Mouse (Mus musculus): Measurements from ENCODE around the gene Tbc1d14. TPM values are rescaled to one million over a fixed set of nuclear protein-coding genes. Genes with fewer than 3 reads are reported as not detected.
A peak's percentile ranks its signal among the peaks of the same experiment; 100 is the strongest.

Tbc1d14 gene
- total RNA-seq, 2 experiments from 2014 or later = 24.8 to 27.5 TPM

DNA sequence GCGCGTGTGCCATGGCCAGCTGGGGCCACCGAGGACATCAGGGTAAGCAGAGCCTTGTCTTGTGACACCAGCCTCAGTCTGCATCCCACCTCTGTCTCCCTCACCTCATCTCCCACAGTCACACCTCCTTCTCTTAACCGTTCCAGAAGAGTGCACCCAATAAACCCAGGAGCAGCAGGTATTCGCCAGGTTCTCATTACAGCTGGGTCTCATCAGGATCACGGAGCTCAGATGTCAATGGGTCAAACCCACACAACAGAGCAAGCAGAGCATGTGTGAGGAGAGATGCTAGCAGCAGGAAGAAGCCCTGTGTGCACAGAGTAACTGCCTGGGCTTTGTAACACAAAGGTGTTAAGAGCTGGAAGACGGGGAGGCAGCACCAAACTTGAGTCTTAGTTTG lies 13.1 kb downstream of the Tbc1d14 start:
- DNase-seq (ENCODE audit: low spot score in 2 of 2) = no peak

GRCm38 (mm10) chr5:36578982-36579381 lies 14.1 kb downstream of the Tbc1d14 start:
- DNase-seq (ENCODE audit: low spot score in 2 of 2) = no peak

DNA sequence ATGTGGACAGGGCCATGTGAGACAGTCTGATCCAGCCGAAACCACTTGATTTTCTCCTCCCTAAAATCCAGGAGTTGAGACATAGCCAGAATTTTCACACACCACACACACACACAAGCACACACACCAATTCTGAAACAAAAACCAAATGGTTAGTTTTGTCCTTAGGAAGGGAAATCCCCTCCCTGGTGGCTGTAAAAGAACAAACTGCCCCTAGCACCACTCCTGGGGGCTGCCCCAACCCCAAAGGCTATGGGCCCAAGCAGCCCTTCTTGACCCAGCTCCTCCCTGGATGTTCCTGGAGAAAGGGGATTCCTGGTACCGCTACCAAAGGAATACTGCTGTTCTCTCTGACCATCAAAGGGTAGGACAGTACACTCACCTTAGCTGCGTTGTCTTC lies 16.6 kb downstream of the Tbc1d14 start:
- DNase-seq (ENCODE audit: low spot score in 2 of 2) = no peak

GRCm38 (mm10) chr5:36575745-36576144 lies 17.3 kb downstream of the Tbc1d14 start:
- peak in 1 of 2 experiments; percentile 46 for DNase-seq (ENCODE audit: low spot score in 2 of 2)

- peak in 1 of 2 experiments; percentile 30 for DNase-seq (ENCODE audit: low spot score in 2 of 2)
These were observed 17.8 kb downstream of the Tbc1d14 start for GRCm38 (mm10) chr5:36575227-36575626.

GRCm38 (mm10) chr5:36574147-36574870 lies 18.8 kb downstream of the Tbc1d14 start:
- no peak for DNase-seq (ENCODE audit: low spot score in 2 of 2)

DNA sequence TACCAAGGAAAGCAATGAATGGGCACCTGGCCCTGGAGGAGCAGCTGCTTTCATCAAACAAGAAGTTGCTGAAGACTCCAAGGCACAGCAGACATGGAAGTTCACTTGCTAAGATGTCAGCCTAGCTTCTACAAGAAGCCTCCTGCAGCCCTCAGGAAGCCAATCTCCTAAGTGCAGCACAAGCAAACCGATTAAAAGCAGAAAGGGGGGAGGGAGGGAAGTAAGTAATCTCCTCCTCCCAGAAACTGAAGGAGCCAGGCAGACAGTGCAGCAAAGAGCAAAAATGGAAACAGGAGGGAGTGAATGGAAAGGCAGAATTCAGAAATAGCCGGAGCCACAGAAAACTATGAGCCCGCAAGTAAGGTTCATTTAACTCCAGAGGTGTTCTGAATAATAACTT lies 19.7 kb downstream of the Tbc1d14 start:
- no peak for DNase-seq (ENCODE audit: low spot score in 2 of 2)

- DNase-seq (ENCODE audit: low spot score in 2 of 2) = no peak
These were observed 21.7 kb downstream of the Tbc1d14 start for GRCm38 (mm10) chr5:36571371-36571770.

DNA sequence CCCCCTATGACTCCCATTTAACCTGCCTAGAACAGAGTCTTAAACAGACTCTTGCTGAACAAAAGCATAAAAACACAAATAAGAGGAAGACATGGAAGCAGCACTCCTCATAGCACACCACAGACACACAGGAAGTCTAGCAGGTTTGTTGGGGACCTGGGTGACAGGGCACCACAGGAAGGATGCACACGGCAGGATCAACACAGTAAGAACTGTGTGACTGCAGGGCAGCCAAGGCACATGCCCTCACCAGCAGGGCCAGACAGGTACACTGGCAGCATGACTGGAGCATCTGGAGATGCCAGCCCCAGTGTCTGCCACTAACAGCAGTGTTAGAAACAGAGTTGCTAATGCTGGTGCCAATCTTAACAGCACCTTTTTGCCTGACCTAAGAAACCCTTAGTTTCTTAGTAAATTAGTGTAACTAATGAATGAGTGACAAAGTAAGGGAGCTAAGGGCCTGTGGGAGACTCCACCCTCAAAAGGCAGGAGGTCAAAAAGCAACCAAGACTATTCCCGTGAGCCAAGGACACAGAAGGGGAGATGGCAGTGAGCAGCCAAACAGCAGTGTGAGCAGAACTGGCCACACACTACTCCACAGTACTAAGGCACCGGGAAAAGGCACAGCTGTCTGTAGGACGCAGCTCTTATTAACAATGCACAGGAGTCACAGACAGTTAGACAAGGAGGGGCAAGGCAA lies 22.4 kb downstream of the Tbc1d14 start:
- no peak for DNase-seq (ENCODE audit: low spot score in 2 of 2)

DNA sequence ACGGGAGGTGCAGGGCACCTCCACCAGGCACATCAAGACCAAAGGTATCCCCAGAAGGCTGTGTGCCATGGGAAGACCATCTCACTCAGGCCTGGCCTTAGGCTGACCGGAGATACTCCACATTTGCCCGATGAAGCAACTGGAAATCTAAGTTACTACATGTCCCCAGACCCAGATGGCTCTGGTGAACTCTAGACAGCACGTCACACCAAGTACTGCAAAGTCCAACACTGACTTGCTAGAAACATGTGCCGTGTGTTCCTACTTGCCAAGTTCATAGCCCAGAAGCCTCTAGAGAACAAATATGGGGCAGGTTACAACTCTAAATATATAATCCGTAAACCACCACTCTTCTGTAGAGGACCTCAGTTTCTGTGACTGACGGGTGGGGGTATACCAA lies 23.0 kb downstream of the Tbc1d14 start:
- no peak for DNase-seq (ENCODE audit: low spot score in 2 of 2)

- no peak for DNase-seq (ENCODE audit: low spot score in 2 of 2)
These were observed 25.0 kb downstream of the Tbc1d14 start for GRCm38 (mm10) chr5:36568118-36568517.

DNA sequence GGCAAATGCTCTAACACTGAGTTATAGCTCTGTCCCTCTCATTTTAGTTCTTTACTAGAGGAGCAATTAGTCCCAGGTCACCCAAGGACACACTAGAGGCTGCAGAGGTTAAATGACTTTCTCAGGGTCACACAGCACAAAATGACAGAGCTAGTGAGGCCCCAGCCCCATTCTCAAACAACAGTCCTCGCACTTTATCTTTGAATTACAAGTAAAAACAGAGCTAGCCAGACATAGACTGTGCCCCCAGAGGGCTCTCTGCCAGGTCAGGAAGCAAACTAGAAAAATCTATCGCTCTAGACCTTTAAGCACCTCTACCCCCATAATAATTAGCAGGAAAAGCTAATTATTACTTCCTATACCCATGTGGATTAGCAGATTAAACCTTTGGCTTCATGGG lies 25.4 kb downstream of the Tbc1d14 start:
- no peak for DNase-seq (ENCODE audit: low spot score in 2 of 2)

DNA sequence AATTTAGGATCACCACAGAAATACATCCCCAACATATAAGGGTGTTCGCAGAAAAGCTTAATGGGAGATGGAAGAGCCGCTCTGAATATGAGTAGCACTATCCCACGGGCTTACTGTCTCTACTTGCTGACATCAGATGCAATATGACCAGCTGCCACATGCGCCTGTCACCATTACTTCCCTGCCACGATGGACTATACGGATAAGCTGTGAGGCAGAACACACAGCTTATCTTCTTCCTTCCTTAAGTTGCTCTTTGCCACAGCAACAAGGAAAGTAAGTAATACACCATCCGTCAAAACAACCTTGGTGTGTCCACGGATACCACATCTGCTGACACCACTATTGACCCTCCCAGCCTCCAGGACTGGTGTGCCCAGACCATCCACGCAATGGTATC lies 28.5 kb downstream of the Tbc1d14 start:
- DNase-seq (ENCODE audit: low spot score in 2 of 2) = no peak

DNA sequence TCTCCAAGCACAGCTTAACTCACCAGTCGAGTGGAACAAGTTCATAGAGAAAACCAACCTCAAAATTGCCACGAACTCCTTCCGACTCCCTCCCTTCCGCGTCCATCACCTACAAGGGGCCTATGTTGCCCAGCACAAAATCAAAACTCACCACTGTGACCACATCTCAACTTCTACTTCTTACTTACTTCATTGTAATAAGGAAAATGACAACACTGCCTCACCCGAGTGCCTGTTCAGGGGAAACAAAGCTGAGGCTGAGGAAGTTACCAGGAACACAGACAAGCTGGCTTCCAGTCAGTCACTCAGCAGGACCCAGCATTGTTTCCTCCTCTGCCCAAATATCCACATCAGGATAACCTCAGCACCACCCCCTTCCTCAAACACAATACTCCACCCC lies 29.3 kb downstream of the Tbc1d14 start:
- DNase-seq (ENCODE audit: low spot score in 2 of 2) = no peak

DNA sequence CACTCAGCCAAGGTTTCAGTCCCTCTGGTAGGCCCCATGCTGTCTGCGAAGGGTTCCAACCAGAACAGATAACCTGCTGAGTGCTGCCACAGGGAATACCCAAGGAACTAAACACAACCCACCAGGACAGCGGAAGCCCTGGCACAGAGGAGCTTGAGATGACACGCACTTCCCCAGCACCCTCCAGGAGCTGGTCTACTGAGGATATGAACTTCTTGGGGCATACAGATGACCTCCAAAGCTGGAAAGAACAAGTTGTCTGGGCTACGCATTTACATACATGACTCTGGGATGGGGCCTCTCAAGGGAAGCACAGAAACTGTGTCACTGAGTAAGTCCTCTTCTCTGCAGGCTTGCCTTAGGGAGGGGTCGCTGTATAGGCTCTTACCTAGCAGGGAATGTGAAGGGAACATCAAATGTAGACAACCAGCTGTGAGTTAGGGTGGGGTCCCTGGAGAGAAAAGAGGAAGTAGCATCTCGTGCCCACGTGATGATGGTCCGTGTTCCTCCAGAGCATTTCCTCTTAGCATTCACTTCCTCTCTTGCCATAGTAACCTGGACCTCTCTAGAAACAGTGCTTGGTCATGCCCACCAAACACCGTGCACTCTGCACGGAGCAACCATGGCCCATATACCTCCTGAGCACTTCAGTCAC lies 30.2 kb downstream of the Tbc1d14 start:
- no peak for DNase-seq (ENCODE audit: low spot score in 2 of 2)

GRCm38 (mm10) chr5:36561509-36561908 lies 31.6 kb downstream of the Tbc1d14 start:
- DNase-seq (ENCODE audit: low spot score in 2 of 2) = no peak

DNA sequence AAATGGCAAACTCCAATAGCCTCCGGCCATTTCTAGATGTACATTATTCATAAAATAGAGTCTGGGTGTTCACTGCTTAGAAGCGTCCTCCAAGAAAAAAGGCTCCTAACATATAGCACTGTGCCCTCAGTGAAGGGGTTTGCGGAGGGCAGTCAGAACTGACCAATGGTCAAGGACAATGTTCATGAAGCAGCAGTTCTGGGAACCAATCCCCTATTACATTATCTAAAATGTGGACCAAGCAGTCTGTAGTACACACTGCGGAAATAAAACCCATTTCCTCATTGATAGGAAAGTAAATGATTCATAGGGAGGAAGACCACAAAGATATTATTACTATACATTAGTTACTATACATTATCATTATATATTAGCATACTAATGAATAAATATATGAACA lies 32.6 kb downstream of the Tbc1d14 start:
- no peak for DNase-seq (ENCODE audit: low spot score in 2 of 2)

DNA sequence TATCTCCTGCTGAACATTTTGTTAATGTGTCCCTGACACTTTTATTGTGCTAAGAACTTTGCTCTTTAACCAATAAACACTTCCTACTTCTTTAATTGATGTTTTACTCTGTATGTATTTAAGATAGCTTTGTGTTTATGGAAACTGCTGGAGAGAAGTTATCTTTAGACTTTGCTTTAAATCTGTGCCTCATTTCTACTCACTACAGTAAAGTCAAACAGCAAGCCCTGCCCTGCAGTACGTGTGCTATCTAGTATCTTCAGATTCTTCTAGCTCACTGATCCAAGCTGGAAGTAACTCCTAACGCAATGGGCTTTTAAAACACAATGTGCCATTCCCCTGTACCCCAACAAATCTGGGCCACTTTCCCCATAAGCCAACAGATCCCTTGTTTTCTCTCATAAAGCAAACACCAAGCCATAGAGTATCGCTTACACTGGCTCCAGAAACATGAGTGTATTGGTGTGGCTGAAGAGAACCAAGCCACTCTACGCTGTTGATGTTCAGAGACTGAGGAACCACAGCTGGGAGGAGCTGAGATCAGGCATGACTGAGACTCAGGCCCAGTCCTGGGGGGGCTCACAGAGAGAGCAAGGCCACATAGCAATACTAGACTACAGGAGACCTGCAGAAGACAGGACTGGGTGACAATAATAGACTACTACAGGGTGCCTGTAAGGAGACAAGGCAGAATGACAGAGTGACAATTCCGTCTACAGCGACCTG lies 33.4 kb downstream of the Tbc1d14 start:
- no peak for DNase-seq (ENCODE audit: low spot score in 2 of 2)

DNA sequence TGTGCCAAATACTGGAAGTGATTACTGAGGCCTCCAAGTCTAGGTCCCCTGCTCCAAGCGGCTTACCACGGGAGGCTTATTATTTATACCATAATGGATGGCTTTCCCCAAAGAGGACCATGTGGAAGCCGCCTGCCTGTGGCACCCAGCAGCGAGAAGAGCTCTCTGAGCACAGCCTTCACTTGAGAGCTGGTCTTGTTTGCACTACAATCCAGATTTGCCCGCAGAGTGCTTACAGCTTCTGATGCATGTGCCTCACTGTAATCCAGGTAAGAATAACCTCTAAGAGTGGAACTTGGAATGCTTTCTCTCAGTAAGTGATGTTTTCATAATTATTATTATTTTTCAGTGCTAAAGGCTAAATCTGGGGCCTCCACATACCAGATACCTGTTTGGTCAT lies 34.0 kb downstream of the Tbc1d14 start:
- DNase-seq (ENCODE audit: low spot score in 2 of 2) = no peak

DNA sequence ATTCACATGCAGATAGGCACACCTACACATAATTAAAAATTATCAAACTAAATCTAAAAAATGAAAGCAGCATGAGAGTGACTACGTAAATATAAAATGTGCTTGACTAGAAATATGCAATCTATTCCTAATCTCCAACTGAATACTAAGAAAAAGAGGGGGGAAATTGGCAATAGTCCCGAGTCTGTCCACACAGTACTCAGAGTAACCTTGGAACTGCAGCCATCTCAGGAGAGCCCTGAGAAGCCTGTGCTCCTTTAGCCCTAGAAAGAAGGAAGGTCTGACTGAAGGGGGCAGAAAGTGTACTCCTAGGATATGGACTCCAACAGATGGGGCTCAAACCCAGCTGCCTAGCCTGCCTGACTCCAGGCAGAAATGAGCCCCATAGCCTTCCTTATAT lies 34.5 kb downstream of the Tbc1d14 start:
- DNase-seq (ENCODE audit: low spot score in 2 of 2) = no peak

GRCm38 (mm10) chr5:36557584-36558308 lies 35.3 kb downstream of the Tbc1d14 start:
- no peak for DNase-seq (ENCODE audit: low spot score in 2 of 2)

All from gastrocnemius, postnatal 4 days (tissue).